Mouse (Mus musculus) forebrain, embryonic 14.5 days (tissue): ENCODE measurements around the gene Celf2. TPM values are rescaled to one million over a fixed set of nuclear protein-coding genes. Genes with fewer than 3 reads are reported as not detected.
A peak's percentile ranks its signal among the peaks of the same experiment; 100 is the strongest.

ENCODE experiments used
- ATAC-seq: fragments of 200-750 bp; cut with Nextera tagmentation; 2 replicates; pipeline ENCODE4 v1.8.0; 2017; ENCODE audit warnings: mild to moderate bottlenecking, moderate library complexity
- DNase-seq: peaks from one replicate; pipeline ENCODE4 v3.0.0-alpha.2; 2015; ENCODE audit warnings: low spot score
- H3K27ac ChIP-seq: fragments of 300-500 bp; sonication (generic); 2 replicates; pipeline ENCODE4 v1.5.1; 2014; ENCODE audit warnings: low read depth, mild to moderate bottlenecking, control low read depth, low read length, moderate library complexity
- H3K27me3 ChIP-seq: fragments of 300-500 bp; sonication (generic); replicated peaks from 2 replicates; pipeline ENCODE4 v1.6.1; 2014; ENCODE audit warnings: low read length, control low read depth, mixed read lengths; ENCODE audit not compliant: control insufficient read depth, insufficient read depth
- H3K36me3 ChIP-seq: fragments of 300-500 bp; sonication (generic); 2 replicates; pipeline ENCODE4 v1.6.1; 2014; ENCODE audit warnings: low read length, control low read depth; ENCODE audit not compliant: control insufficient read depth, insufficient read depth
- H3K4me1 ChIP-seq: fragments of 300-500 bp; sonication (generic); 2 replicates; pipeline ENCODE4 v1.6.1; 2014; ENCODE audit warnings: antibody characterized with exemption, low read length, control low read depth; ENCODE audit not compliant: control insufficient read depth, insufficient read depth
- H3K4me2 ChIP-seq: fragments of 300-500 bp; sonication (generic); 2 replicates; pipeline ENCODE4 v1.6.1; 2014; ENCODE audit warnings: mild to moderate bottlenecking, control low read depth, low read length
- H3K4me3 ChIP-seq: fragments of 300-500 bp; sonication (generic); 2 replicates; pipeline ENCODE4 v1.5.1; 2014; ENCODE audit warnings: low read depth, low read length, control low read depth
- H3K9ac ChIP-seq: fragments of 300-500 bp; sonication (generic); 2 replicates; pipeline ENCODE4 v1.6.1; 2014; ENCODE audit warnings: mild to moderate bottlenecking, low read length, control low read depth, moderate library complexity
- H3K9me3 ChIP-seq: fragments of 300-500 bp; sonication (generic); replicated peaks from 2 replicates; pipeline ENCODE4 v1.6.1; 2016; ENCODE audit warnings: low read length, control low read depth, mixed read lengths; ENCODE audit not compliant: control insufficient read depth
- WGBS: fragments of 180-500 bp; shearing (Covaris S2); extraction: QIAGEN DNeasy Blood & Tissue Kit; methylation state at CpG from one replicate; pipeline ENCODE4 v1.1.7; 2014; 5-methylcytosine and 5-hydroxymethylcytosine counted together
- polyA plus RNA-seq: library from polyadenylated mRNA; unstranded; fragments of >200 nt; fragmentation: Nextera tagmentation; extraction: Ambion mirVana; gene quantifications from 2 replicates; pipeline ENCODE4 v1.2.1, GENCODE M21; 2014

Gene Celf2
- polyA plus RNA-seq, 1 experiment from 2014 or later, result 198 TPM

- Histone ChIP-seq H3K36me3 (no peaks in the 10 kb centered on the region), H3K9ac (no peak overlapping the region), H3K9me3 (no peaks in the 10 kb centered on the region), H3K4me1 (no peaks in the 10 kb centered on the region), H3K4me2 (no peak overlapping the region), H3K27ac (no peak overlapping the region), H3K4me3 (no peak overlapping the region), H3K27me3 (no peaks in the 10 kb centered on the region)
- ATAC-seq (no peak), DNase-seq (no peak)
- 89% methylated on average over 8 of the region's 8 CpGs for WGBS
Observed at GRCm38 (mm10) chr2:7171087-7171696, 338.2 kb downstream of the Celf2 start.

GRCm38 (mm10) chr2:7165786-7166185 is 343.6 kb downstream of the Celf2 start:
- Histone ChIP-seq H3K27ac (no peak overlapping the region), H3K4me2 (no peak overlapping the region), H3K9me3 (no peaks in the 10 kb centered on the region), H3K9ac (no peak overlapping the region), H3K36me3 (no peaks in the 10 kb centered on the region), H3K4me1 (peaks cover 6% of the 10 kb centered on the region), H3K27me3 (no peaks in the 10 kb centered on the region), H3K4me3 (no peak overlapping the region)
- ATAC-seq (no peak), DNase-seq (peak; percentile 19)
- 23% methylated on average over 3 of the region's 3 CpGs for WGBS

DNA sequence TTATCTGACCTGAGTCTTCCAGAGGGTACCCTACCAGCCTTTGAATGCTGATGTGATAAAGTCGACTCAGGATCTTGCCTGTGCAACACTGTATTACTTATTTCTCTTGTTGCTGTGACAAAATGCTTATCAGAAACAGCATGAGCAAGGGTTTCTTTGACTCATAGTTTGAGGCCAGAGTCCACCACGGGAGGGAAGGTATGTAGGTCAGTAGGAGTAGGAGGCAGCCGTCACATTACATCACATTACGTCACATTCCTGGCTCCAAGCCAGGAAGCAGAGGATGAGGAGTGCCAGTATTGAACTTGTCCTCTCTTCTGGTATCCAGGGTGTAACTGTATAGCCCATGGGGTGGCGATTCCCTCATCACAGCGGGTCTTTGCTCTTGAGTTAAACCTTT is 349.3 kb downstream of the Celf2 start:
- Histone ChIP-seq H3K4me3 (no peak overlapping the region), H3K9me3 (no peaks in the 10 kb centered on the region), H3K27me3 (no peaks in the 10 kb centered on the region), H3K27ac (no peak overlapping the region), H3K36me3 (no peaks in the 10 kb centered on the region), H3K4me2 (no peak overlapping the region), H3K9ac (no peak overlapping the region), H3K4me1 (no peaks in the 10 kb centered on the region)
- 71% methylated on average over 6 of the region's 6 CpGs for WGBS
- ATAC-seq, result no peak
- no peak for DNase-seq

DNA sequence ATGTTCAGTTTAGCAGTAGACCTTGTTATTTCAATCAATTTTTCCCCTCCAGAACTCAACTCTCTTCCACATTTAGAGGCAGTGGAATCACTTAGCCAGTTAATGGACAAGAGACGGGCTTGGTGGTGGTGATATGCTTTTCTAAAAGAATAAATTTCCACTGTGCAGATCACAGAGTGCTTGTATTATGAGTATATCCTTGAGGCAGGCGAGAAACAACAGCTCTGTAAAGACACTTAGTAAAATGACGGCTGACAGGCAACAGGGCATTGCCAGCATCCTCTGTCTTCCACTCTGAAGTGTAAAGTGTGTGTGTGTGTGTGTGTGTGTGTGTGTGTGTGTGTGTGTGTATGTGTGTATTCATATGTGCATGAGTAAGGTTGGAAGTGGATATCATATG is 362.1 kb downstream of the Celf2 start:
- Histone ChIP-seq H3K9ac (no peak overlapping the region), H3K36me3 (no peaks in the 10 kb centered on the region), H3K4me1 (no peaks in the 10 kb centered on the region), H3K27me3 (no peaks in the 10 kb centered on the region), H3K9me3 (no peaks in the 10 kb centered on the region), H3K27ac (peak overlapping the region; percentile 44; the same call in 1 of the 2 replicates), H3K4me2 (no peak overlapping the region), H3K4me3 (no peak overlapping the region)
- ATAC-seq (peak; percentile 32; the same call in 1 of the 2 replicates), DNase-seq (peak; percentile 45)
- WGBS, result 67% methylated on average over 3 of the region's 3 CpGs

- no peaks in the 10 kb centered on the region for H3K9me3 ChIP-seq
- ATAC-seq, result no peak
- H3K4me3 ChIP-seq, result no peak overlapping the region
- no peak for DNase-seq
- H3K27ac ChIP-seq, result no peak overlapping the region
- no peak overlapping the region for H3K9ac ChIP-seq
- H3K36me3 ChIP-seq, result no peaks in the 10 kb centered on the region
- WGBS, result 84% methylated on average over 4 of the region's 4 CpGs
- no peak overlapping the region for H3K4me2 ChIP-seq
- no peaks in the 10 kb centered on the region for H3K4me1 ChIP-seq
- no peaks in the 10 kb centered on the region for H3K27me3 ChIP-seq
Observed at GRCm38 (mm10) chr2:7145541-7146043, 363.8 kb downstream of the Celf2 start.

DNA sequence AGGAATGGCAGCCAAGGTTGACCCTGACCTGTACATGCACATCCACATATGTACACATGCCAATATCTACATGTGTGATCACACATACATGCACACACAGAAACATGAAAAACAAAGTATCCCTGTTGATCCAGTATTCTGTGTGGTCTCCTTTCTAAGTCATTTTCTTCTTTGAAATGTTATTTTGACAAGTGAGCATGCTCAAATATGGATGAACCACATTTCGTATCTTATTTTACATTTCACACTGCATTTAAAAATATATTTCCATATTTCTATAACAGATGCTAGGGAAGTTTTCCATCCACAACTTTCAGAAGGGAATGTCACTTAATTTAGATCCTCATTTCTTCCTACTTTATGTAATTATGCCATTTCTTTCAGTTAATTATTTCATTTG is 364.5 kb downstream of the Celf2 start:
- Histone ChIP-seq H3K4me1 (no peaks in the 10 kb centered on the region), H3K27me3 (no peaks in the 10 kb centered on the region), H3K4me3 (no peak overlapping the region), H3K4me2 (no peak overlapping the region), H3K9ac (no peak overlapping the region), H3K36me3 (no peaks in the 10 kb centered on the region), H3K9me3 (no peaks in the 10 kb centered on the region), H3K27ac (peak overlapping the region; percentile 66; the same call in 1 of the 2 replicates)
- DNase-seq (peak; percentile 59), ATAC-seq (no peak; the same call in 1 of the 2 replicates)
- WGBS, result 80% methylated on average over 1 of the region's 1 CpGs

DNA sequence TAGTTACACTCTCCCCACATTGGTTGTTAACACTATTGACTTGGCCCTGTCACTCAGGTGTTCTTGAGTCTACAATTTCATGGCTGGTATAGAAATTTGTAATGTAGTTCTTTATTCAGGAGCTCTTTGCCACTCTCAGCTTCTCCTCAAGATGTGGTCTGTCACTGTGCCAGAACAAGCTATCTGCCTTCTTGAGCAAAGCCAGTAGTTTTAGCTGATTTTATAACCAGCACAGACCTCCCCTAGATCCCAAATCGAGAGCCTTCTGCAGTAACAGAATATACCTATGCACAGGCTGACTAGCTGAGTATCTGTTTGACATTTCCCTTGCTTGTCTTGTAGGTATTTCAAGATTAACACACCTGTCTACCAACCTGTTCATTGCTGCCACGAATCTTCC is 386.0 kb downstream of the Celf2 start:
- Histone ChIP-seq H3K9ac (no peak overlapping the region), H3K4me1 (no peaks in the 10 kb centered on the region), H3K4me3 (no peak overlapping the region), H3K27ac (no peak overlapping the region), H3K4me2 (no peak overlapping the region), H3K9me3 (no peaks in the 10 kb centered on the region), H3K27me3 (no peaks in the 10 kb centered on the region), H3K36me3 (no peaks in the 10 kb centered on the region)
- ATAC-seq (no peak), DNase-seq (no peak)
- 91% methylated on average over 2 of the region's 2 CpGs for WGBS

- Histone ChIP-seq H3K27ac (no peak overlapping the region), H3K9me3 (no peaks in the 10 kb centered on the region), H3K4me1 (peaks cover 12% of the 10 kb centered on the region), H3K9ac (no peak overlapping the region), H3K36me3 (no peaks in the 10 kb centered on the region), H3K4me3 (no peak overlapping the region), H3K27me3 (no peaks in the 10 kb centered on the region), H3K4me2 (no peak overlapping the region)
- DNase-seq, result no peak
- ATAC-seq, result no peak
- 29% methylated on average over 2 of the region's 2 CpGs for WGBS
Observed at GRCm38 (mm10) chr2:7115801-7116200, 393.6 kb downstream of the Celf2 start.

GRCm38 (mm10) chr2:7115161-7115560 is 394.2 kb downstream of the Celf2 start:
- no peak overlapping the region for H3K4me3 ChIP-seq
- DNase-seq, result no peak
- peaks cover 12% of the 10 kb centered on the region for H3K4me1 ChIP-seq
- H3K36me3 ChIP-seq, result no peaks in the 10 kb centered on the region
- no peaks in the 10 kb centered on the region for H3K27me3 ChIP-seq
- no peak for ATAC-seq
- no peak overlapping the region for H3K27ac ChIP-seq
- H3K9ac ChIP-seq, result no peak overlapping the region
- 66% methylated on average over 3 of the region's 3 CpGs for WGBS
- H3K4me2 ChIP-seq, result no peak overlapping the region
- no peaks in the 10 kb centered on the region for H3K9me3 ChIP-seq
